Mouse (Mus musculus): Measurements from ENCODE around the gene Gm20721.
"Not testable (repeated sequence)": the region's sequence is repeated elsewhere in the genome, so short reads cannot be mapped to it uniquely, and the experiment has no call there.

Gene Gm20721

DNA sequence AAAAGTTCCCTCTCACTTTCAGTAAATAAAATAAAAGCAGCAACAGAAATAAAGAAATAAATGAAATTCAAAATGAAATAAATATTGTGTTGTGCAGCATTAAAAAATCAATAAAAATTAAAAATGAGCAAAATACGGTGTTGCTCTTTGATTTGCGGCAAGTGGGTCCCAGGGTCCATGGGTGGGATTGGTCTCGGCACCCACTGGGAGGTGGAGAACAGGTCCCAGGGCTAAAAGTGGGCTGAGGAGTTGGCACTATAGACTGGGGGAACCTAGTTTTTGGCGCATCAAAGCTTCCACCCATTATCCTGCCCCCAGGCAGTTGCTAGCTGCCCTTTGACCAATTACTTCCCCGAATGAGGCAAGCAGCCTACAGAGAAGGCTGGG, at the start of gene Gm20721:
Gene Gm20721, minus strand, starts transcription at position 101 of the 387 bp plus-strand sequence.
- no peak for DNase-seq (ENCODE audit: low read depth)

DNA sequence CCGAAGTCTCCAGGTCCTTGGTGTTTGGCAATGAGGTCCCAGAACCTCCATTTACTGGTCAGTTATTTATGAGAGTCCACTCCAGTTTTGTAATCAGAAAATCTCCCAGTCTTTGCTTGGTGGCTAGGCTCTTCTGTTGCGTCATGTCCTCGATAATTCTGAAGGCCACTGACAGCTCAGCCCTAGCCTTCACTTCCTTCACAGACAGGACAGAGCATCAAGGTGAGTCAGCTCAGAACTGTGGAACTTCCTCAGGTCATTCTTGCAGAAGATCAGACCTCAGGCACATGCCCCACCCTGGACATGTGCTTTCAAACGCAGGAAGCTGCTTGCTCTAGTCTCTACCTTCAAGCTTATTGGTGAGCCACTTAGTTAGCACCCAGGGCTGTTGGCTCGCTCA, 46.9 kb upstream of the Gm20721 start:
- DNase-seq (ENCODE audit: low read depth) = no peak

DNA sequence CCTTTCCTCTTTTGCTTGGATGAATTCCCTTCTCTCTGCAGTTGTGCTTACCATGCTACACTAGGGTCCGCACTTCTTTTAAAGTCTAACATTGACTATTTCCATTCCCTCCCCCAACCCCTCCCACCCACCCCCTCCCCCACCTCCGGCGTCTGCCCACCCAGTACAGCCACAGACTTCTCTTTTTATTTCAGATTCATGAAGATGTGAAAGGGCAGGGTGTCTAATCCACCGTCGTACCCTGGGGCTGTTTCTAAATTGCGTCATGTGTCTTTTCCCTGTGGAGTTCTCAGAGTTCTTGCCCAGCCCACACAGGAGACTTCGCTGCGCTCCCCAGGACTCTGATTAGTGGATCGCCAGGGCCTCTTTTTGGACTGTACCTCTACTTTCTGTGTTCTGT, 46.0 kb upstream of the Gm20721 start:
- no peak for DNase-seq (ENCODE audit: low read depth)

DNA sequence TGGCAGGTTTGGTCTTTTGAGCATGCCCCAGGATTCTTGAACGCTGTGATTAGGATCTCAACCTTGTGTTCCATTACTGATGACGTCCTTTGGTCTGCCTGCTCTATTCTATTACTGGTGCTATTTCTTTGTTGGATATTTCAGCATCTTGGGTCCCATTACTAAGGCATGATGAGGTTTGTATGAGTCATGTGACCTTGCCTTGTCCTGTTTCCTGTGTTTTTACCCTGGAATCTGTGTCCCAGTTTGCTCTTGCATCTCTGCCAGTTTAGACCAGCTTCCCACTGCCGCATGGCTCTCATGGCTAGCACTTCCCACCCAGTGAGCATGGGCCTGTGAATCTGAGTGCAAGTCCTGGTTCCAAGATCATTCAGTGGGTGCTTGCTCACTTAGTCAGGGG, 45.4 kb upstream of the Gm20721 start:
- no peak for DNase-seq (ENCODE audit: low read depth)

DNA sequence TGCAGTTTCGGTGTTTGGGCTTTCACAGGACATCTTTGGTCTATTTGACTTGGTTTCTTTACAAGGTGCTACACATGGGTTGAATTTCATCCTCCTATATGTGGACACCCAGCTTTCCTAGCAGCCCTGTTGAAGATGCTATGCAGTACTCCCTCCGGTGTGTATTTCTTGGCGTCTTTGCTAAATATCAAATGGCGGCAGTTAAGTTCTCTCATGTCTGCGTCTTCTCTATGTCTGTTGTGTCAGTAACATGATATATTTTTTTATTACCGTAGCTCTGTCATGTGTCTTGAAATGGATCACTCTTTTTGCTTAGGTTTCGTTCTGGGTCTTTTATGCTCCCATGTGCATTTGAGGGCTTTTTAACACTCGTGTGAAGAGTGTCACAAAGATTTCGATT, 34.5 kb upstream of the Gm20721 start:
- no peak for DNase-seq (ENCODE audit: low read depth)

DNA sequence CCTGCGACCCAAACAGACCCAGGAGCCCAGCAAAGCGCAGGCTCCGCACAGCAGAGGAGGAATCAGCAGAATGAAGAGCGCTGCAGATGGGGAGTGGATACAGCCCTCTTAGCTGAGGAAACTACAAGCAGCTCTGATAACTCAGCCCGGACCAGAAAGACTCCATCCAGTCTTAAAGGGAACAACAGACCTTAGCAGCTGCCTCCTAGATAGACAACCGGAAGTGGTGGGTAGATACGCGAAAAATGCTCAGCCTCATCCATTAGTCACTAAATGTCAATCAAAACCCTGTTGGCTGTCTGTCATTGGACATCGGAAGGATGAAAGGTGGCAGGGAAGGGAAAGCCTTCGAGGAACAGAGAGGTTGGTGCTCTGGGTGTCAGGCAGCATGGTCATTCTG, 20.1 kb upstream of the Gm20721 start:
- no peak for DNase-seq (ENCODE audit: low read depth)

DNA sequence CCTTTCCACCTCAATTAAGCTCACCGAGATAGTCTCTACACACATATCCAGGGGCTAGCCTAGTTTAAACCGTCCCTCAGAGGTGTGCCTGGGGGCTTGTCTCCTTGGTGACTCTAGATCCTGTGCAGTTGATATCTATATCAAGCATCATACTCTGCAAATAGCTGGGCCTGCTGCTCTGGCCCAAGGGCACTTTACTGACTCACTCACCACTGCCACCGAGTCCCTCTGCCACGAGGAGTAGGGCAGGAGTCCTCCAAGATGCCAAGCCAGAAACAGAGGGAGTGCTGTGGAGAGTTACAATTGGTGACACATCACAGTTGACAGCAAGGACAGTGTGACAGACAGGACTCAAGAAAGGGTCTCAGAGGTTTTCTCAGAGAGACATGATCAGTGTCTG, 13.1 kb upstream of the Gm20721 start:
- no peak for DNase-seq (ENCODE audit: low read depth)

DNA sequence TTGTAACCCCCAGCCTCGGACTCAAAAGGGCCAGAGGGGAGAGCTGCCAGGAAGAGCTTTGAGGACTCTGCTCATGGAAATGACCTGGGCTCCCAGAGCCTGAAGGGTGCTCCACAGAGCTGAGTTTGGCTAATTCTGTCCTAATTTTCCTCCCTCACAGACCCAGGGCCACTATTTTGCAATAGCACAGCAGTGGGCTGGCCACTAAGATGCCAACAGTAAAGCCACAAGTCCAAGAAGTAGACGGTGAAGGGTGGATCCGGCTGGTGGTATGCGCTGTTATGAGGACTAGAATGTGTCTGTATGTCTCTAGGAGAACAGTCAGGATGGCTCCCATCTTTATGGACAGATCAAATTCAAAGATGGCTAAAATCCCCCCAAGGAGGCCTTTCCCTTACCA, 12.0 kb upstream of the Gm20721 start:
- DNase-seq (ENCODE audit: low read depth) = no peak

DNA sequence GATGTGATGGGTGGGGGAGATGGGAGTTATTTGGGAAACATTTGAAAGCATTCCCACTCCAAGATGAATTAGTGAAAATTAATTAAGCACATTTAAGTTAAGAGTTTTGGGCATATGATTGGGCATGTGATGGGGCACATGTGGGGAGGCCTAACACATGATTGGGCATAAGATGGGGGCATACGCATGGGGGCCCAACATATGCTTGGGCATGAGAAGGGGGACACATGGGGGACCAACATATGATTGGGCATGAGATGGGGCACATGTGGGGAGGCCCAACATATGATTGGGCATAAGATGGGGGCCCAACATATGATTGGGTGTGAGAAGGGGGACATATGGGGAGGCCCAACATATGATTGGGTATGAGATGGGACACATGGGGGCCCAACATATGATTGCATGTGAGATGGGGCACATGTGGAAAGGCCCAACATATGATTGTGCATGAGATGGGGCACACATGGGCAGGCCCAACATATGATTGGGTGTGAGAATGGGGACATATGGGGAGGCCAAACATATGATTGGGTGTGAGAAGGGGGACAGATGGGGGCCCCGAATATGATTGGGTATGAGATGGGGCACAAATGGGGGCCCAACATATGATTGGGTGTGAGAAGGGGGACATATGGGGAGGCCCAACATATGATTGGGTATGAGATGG, 622 bp upstream of the Gm20721 start:
- DNase-seq (ENCODE audit: low read depth) = not testable (repeated sequence)

DNA sequence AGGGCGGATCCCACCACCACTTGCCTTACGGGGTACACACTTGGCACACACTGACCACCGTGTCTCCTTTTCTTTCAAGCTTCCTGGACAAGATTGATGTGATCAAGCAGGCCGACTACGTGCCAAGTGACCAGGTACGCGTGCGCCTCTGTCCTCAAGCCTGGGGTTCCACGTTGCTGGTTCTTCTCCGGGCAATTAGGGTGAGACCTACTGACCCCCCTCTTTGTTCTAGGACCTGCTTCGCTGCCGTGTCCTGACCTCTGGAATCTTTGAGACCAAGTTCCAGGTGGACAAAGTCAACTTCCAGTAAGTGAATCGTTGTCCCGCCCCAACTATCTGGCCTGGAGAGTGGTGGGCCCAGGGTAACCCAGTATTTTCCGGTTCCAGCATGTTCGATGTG, 1.5 kb downstream of the Gm20721 start:
- DNase-seq (ENCODE audit: low read depth) = no peak

DNA sequence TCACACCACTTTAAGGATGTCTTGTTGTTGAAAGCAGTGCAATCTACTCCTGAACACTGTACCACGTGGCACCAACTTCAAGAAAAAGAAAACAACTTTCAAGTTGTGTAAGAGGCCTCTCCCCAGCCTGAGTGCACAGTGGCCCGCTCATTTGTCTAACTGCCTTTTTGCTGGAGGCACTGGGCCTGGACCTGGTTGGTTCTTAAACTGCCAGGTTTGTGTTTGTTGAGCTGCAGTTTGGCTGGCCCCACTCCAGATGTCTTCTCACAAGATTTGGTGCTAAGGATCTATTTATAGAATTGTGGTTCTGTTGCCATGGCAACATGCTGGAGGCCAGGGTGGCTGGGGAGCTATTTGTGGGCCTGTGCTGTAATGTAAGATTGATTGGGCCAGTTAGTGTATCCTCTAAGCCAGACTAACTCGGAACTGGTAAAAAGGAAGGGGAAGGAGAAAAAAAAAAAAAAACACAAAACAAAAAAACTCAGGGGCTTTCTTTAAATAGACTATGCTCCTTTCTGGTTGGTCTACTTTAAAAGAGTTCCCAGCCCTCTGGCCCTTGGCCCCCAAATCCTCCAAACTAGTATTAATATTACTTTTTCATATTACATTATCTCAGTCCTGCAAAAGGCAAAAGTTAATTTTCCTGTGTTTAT, 2.4 kb downstream of the Gm20721 start:
- DNase-seq (ENCODE audit: low read depth) = no peak

DNA sequence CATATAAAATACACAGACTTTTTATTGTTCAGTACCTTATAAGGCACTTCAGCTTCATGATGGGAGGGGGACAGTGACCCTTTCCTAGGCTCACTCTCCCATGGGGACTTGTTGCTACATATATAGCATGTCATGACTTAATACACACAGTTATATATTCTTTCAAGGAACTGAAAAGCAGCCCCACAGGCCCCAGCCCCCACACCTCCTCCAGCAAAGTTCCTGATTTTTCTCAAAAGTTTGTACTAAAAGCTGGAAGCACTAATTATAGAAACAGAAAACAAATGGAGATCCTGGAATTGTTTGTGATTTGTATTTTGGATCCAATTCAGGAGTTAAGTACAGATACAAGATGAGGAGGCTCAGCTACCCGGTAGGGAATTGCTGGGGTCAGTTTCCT, 2.9 kb downstream of the Gm20721 start:
- no peak for DNase-seq (ENCODE audit: low read depth)

DNA sequence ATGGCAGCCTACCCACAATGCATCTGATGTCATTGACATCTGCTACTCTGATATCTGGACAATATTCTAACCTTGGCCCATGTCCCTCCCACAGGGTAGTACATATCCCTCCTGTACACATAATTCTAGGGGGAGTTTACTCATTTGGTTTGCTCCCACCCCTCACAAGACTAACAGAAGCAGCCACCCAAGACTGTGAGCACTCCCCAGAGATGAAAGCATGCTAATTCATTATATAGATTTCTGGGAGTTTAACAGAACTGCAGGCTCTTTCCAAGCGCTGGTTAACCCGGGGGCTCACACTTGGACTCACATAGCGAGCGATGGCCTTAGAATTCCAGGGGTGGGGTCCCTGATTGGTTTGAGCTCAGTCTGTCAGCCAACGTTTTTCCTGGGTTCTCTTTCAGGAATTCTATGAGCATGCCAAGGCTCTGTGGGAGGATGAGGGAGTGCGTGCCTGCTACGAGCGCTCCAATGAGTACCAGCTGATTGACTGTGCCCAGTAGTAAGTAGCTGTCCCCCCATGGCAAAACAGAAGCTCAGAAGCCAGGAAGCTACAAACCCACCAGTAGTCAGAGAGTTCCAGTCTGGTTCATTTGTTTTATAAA, 3.6 kb downstream of the Gm20721 start:
- no peak for DNase-seq (ENCODE audit: low read depth)

DNA sequence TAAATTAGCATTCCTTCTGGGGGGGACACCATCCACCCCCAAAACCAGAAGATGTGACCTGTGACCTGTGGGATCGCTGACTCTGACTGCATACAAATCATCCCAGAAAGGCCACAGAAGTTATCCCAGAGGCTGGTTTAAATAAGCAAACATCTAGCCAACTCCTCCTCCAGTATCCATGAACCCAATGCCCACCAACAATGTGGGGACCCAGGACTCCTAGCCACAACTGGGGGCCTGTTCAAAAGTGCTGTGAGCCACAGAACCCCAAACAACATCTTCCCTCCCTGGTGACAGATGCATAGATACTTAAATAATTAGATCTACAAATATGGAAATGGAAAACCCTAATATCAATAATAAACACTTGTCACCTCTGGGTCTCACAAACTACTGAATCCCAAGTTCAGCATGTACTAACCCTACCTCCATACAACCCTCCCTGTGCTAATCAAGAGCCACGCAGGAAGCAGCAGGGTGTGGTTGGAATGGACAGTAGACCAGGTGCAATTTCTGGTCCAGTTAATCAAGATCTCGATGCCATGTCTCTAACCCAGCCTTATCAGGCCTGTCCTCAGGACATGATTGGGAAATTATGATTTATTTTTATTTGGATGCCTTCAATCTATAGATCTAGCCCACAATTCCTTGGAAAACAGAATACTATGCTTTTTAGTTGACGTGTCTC, 5.5 kb downstream of the Gm20721 start:
- DNase-seq (ENCODE audit: low read depth) = no peak

DNA sequence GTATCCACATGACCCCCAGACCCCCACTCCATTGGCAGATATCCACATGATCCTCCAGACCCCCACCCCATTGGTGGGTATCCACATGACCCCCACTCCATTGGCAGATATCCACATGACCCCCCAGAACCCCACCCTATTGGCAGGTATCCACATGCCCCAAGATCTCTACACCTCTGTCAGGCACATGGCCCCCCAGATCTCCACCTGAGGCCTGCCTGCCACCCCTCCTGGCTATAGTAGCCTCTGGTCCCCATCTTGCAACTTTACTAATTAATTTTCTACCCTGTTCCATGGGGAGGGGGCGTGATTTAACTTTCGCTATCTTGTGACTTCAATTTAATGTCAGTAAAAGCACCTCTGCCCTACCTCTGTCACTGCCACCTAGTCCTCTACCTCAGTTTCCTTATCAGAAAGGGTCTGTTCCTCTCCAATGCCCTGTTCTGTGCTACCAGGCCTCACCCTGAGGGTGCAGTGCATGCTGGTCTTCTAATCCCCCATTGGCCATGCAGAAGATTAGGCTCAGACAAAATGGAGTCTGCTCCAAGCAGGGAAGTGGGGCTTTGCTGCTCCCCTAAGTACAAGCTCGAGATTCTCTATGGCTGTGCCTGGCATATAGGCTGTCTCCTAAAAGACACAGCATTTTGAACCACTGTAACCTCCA, 6.2 kb downstream of the Gm20721 start:
- DNase-seq (ENCODE audit: low read depth) = no peak

DNA sequence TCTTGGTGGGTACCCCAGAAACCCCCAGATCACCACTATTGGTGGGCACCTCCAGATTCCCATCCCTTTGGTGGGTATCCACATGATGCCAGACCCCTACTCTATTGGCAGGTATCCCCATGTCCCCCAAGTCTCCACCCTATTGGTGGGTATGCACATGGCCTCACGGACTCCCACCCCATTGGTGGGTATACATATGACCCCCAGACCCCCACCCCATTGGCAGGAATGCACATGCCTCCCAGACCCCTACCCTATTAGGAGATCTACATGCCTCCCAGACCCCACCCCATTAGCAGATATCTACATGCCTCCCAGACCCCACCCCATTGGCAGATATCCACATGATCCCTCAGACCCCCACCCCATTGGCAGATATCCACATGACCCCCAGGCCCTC, 6.8 kb downstream of the Gm20721 start:
- DNase-seq (ENCODE audit: low read depth) = no peak

DNA sequence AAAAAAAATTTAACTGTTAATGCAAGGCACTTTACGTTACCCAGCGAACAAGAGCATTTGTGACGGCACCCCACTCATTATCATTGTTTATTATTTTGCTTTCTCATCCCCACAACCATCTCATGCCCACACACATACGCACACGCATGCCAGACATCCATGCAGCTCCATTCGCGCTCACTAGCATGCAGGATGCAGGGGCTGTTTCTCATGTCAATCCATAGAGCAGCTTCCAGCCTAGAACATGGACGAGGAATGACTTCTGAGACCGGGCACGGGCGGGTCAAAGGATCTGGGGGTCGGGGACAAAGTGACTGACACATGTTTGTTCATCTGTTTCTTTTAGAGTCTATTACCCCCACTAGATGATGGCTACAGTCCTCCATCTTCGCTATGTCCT, 9.2 kb downstream of the Gm20721 start:
- DNase-seq (ENCODE audit: low read depth) = no peak

DNA sequence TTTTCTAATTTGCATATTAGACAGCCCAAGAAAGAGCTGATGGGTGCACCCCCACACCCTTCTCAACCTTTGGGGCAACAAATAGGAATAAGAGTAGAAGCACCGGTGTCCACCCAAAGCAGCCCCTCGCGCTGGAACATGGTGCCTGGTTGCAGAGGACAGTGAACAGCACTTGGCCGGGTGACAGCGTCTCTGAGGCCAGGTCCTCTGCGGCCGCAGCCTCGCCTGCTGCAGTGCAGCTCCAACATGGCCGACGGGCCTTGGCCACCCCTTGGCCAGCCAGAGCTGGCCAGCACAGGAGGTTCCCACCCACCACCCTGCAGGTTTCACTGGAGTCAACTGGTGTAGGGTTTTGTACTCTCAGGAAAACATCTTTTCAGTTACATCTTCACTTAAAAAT, 12.1 kb downstream of the Gm20721 start:
- no peak for DNase-seq (ENCODE audit: low read depth)

DNA sequence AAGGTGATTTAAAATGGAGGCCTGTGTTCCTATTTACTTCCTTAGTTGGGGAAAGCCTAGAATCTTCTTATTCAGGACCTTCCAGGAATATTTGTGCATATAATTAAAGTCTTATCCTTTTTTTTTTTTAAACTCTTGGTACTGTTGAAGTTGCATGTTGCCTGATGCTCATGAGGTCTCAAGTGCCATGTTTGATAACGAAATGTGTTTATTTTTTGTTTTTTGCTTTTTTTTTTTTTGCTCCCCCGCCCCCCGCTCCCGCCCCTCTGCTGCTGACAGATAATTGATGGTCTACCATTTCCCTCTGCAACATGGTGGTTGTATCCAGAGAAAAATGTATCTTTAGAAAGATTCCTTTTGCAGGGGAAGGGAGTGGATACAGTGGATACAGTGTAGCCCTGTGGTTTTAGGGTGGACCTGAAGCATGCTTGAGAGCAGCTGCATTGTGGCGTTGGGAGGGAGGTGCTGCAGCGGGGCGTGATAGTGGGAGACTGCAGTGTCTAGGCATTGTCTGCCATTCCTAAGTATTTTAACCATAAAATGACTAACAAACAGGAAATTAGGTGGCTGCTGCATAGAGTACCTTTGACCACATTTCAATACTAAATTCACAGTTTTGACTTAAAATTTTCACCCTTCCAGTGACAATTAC, 13.1 kb downstream of the Gm20721 start:
- no peak for DNase-seq (ENCODE audit: low read depth)

DNA sequence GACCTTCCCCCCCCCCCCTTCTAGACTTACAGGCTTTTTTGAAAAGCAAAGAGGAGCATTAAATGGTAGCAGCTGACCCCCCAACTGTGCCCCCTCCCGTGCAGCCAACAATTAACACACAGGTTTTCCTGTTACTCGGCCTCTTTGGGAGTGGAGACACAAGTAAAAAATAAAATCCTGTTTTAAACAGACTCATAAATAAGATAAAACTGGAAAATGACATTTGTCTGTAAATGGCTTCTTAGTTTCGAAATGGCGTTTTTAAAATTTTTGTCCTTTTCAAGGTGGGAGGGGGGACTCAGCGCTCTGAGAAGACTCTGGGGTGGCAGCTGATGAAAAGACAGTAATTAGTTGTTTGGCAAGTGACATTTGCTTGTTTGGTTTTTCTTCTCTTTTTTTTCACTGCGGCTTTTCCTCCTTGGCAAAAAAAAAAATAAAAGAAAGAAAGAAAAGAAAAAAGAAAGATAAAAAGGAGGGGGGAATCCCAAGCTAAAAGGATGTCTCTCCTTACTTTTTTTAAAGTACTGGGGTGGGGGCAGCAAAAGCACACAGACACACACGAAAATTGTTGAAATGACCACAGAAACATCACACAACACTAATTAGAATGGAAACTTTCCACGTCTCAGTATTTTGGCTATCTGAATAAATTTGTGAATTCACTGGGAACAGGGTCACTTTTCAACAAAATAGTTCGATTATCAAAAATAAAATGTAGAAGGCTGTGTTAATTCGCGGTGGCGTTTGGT, 15.1 kb downstream of the Gm20721 start:
- no peak for DNase-seq (ENCODE audit: low read depth)

DNA sequence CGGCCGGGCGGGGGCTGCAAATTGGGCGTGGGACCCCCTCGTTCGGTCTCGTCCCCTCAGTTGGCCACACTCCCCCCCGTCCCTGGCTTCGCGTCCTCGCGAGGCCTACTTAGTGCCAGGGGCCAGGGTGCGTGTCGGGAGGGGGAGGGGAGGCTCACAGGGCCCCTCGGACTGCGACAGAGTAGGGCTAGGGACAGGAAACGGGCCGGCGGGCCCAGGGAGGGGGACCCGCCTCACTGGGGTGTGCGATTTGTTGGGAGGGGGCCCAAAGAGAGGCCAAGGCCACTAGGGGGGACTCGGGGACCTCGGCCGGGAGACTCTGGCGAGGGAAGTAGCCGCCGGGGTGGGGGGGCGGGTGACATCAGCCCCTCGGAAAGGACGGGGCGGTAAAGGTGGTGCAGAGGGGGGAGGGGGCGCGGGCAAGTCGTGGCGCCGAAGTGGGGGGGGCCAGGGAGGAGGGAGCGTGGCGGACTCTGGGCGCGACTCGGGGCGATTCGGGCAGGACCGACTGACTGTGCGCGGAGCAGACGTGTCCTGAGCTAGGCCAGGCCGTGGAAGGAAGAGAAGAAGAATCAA, 15.8 kb downstream of the Gm20721 start:
- no peak for DNase-seq (ENCODE audit: low read depth)
